Mouse (Mus musculus) G1E (cell line): ENCODE results near the gene Mmd2.

ENCODE experiments used
- CTCF ChIP-seq: IDR thresholded peaks from 2 replicates; pipeline ENCODE4 v1.5.1; 2012; ENCODE audit warnings: low read depth, low read length, inconsistent platforms, mixed read lengths
- GATA2 ChIP-seq: IDR thresholded peaks from 2 replicates; pipeline ENCODE4 v1.6.1; 2012; ENCODE audit warnings: low read depth, low read length, inconsistent platforms, borderline replicate concordance

DNA sequence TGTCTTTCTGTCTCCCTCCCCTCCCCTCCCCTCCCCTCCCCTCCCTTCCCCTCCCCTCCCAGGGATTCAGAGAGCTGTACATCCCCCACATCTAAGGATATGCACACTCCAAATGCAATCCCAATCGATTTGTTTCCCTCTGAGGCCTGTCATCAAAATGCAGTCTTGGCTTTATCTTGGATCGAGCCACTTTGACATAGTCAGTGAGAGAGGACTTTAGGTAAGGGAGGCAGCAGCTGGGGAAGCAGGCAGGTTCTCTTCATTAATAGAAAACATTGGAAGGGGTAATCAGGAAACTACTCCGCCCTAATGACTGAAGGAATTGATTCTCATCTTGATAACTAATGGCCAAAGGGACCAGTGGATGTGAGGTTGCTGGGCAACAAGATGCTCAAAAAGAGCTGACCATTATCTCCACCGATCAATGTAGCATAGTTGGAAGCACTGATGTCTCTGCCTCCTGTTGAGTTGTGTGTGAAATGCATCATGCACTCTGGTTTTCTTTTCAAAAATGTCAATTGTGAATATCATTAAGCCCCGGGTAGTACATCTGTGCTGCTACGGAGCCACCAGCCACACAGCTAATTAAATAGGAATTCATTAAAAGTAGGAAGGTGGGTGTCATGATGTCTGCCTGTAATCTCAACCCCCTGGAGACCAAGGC, 17.5 kb downstream of the Mmd2 start:
- TF ChIP-seq CTCF (no peak), GATA2 (no peak)
